Mouse (Mus musculus) spleen, adult 2 months (tissue): ENCODE data around the gene Cdx2.

Experiments used
- CTCF ChIP-seq: fragments of 200-500 bp; IDR thresholded peaks from 2 replicates; pipeline ENCODE4 v1.5.1; 2011; ENCODE audit warnings: mild to moderate bottlenecking, inconsistent platforms; ENCODE audit not compliant: insufficient read depth, insufficient read length, insufficient replicate concordance; ENCODE audit errors: extremely low read depth
- POLR2A ChIP-seq: fragments of 200-500 bp; IDR thresholded peaks from 2 replicates; pipeline ENCODE4 v1.6.1; 2011; ENCODE audit warnings: low read depth, low read length, inconsistent platforms

DNA sequence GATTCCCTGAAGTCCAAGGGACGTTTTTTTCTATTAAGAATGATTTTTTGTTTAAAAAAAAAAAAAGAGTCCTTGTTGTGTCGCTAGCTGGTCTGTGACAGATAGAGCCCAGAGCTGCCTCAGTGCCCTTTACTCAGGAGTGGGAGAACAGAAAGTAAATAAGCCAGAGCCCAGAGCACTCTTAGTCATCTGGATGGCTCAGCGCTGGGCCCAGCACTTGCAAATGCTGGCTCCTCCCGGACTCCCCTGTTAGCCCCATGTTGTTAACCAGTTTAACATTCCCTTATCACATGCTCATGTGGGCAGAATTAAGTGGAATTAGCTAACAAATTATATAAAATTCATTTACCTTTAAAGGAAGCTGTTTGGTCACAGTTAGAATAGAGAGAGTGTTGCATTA lies 43.1 kb downstream of the Cdx2 start:
- TF ChIP-seq CTCF (no peak), POLR2A (no peak)
